In the genomic region with DNA sequence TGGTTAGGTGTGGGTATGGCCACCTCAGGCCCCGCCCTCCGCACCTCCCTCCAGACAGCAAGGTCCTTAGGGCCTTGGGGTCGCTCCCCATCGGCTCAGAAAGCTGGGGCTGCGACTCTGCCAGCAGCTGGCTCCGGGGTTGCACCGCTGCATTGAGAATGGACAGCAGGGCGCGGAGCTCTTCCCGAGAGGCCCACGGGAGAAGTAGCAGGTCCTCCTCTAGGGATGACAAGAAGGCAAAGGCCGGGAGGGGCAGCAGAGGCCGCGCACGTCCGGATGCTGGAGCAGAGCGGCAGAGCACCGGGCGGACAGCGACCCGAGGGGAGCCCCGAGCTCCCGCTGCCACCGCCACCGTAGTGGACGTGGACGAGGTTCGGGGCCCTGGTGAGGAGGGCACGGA, we compare ENCODE assay signal across 8 mouse cellular contexts. TPM values are rescaled to one million over a fixed set of nuclear protein-coding genes. Genes with fewer than 3 reads are reported as not detected.
DNase-seq lines count a peak whose midpoint lies in the region; ATAC-seq and TF ChIP-seq lines count a peak whose summit lies in the region.

A gene (plus strand): TSS at position 98 of the 400 bp plus-strand sequence.

- H3K4me1 ChIP-seq in hindbrain, embryonic 11.5 days (replicated peaks; ENCODE audit: control insufficient read depth, insufficient read depth, low read length): no peaks in the 10 kb centered on the region
- H3K4me1 ChIP-seq in lung, postnatal 0 days (ENCODE audit: insufficient read depth, low read depth, low read length): no peaks in the 10 kb centered on the region
- H3K4me1 ChIP-seq in thymus, adult 2 months (replicated peaks; ENCODE audit: control insufficient read depth, insufficient read depth, low read length): peaks cover 10% of the 10 kb centered on the region

- peak; percentile 34 for TF ChIP-seq CTCF in lung, postnatal 0 days (IDR thresholded peaks at IDR 0.05)
- TF ChIP-seq CTCF in thymus, adult 2 months (IDR thresholded peaks at IDR 0.05; ENCODE audit: borderline replicate concordance, control insufficient read depth, extremely low read depth, insufficient read depth, low read length, poor library complexity): no peak

- H3K9me3 ChIP-seq in hindbrain, embryonic 11.5 days (ENCODE audit: control insufficient read depth, low read length): no peaks in the 10 kb centered on the region
- H3K9me3 ChIP-seq in lung, postnatal 0 days (ENCODE audit: low read length): no peaks in the 10 kb centered on the region

- no peak within 1 kb of the TSS for H3K27ac ChIP-seq in hindbrain, embryonic 11.5 days (ENCODE audit: low read depth, low read length)
- no peak within 1 kb of the TSS for H3K27ac ChIP-seq in lung, postnatal 0 days (ENCODE audit: low read length)
- no peak within 1 kb of the TSS for H3K27ac ChIP-seq in thymus, adult 2 months (ENCODE audit: control insufficient read depth, insufficient read depth, low read length)

- TF ChIP-seq POLR2A in thymus, adult 2 months (IDR thresholded peaks at IDR 0.05; ENCODE audit: control insufficient read depth, extremely low read depth, insufficient read depth, low read length, poor library complexity): no peak

- H3K9ac ChIP-seq in hindbrain, embryonic 11.5 days (ENCODE audit: low read depth, low read length): no peak within 1 kb of the TSS
- H3K9ac ChIP-seq in lung, postnatal 0 days (replicated peaks; ENCODE audit: low read depth): no peak within 1 kb of the TSS

- H3K4me3 ChIP-seq in hindbrain, embryonic 11.5 days (ENCODE audit: low read depth, low read length): peak within 1 kb of the TSS; percentile 8; the same call in 1 of the 2 replicates
- H3K4me3 ChIP-seq in lung, postnatal 0 days (ENCODE audit: low read depth, low read length): no peak within 1 kb of the TSS; the same call in 1 of the 2 replicates
- peak within 1 kb of the TSS; percentile 46 for H3K4me3 ChIP-seq in thymus, adult 2 months (ENCODE audit: control insufficient read depth, insufficient read depth, low read length)

- H3K36me3 ChIP-seq in hindbrain, embryonic 11.5 days (ENCODE audit: control insufficient read depth, insufficient read depth, low read length): no peaks in the 10 kb centered on the region
- H3K36me3 ChIP-seq in lung, postnatal 0 days (ENCODE audit: insufficient read depth, low read length): no peaks in the 10 kb centered on the region
- H3K36me3 ChIP-seq in thymus, adult 2 months (ENCODE audit: control insufficient read depth, insufficient read depth, low read length): no peaks in the 10 kb centered on the region

- WGBS in hindbrain, embryonic 11.5 days: 5% methylated on average over 29 of the region's 29 CpGs
- 5% methylated on average over 29 of the region's 29 CpGs for WGBS in lung, postnatal 0 days
- 23% methylated on average over 29 of the region's 29 CpGs for WGBS in thymus, adult 2 months

- no peak for ATAC-seq in hindbrain, embryonic 11.5 days (ENCODE audit: low FRiP score)
- ATAC-seq in lung, postnatal 0 days: peak; percentile 26
- ATAC-seq in frontal cortex, adult (ENCODE audit: low TSS enrichment): no peak

- peak; percentile 2 for DNase-seq in adrenal gland, adult 2 months
- DNase-seq in adrenal gland, adult 18-20 months (ENCODE audit: low spot score in 2 of 2): no peak
- peak; percentile 14 for DNase-seq in Muller cell, postnatal 12 days (ENCODE audit: inconsistent ontology term)
- peak; percentile 34 for DNase-seq in hindbrain, embryonic 11.5 days (ENCODE audit: low spot score)
- DNase-seq in lung, postnatal 0 days (ENCODE audit: low spot score): peak; percentile 12
- peak; percentile 18 for DNase-seq in thymus, adult 2 months
- no peak for DNase-seq in c-Kit-positive CD71-positive TER-119-positive erythroid progenitor cells, embryonic 14.5 days (ENCODE audit: low spot score)

- peaks cover 21% of the 10 kb centered on the region for H3K27me3 ChIP-seq in hindbrain, embryonic 11.5 days (ENCODE audit: control insufficient read depth, insufficient read depth, low read length)
- H3K27me3 ChIP-seq in lung, postnatal 0 days (replicated peaks; ENCODE audit: insufficient read depth, low read length): no peaks in the 10 kb centered on the region; the same call in 1 of the 2 replicates
- H3K27me3 ChIP-seq in thymus, adult 2 months (ENCODE audit: control insufficient read depth, insufficient read depth, low read length): no peaks in the 10 kb centered on the region

- no peak for TF ChIP-seq EP300 in lung, postnatal 0 days (IDR thresholded peaks at IDR 0.05)

- peak within 1 kb of the TSS; percentile 39; the same call in 1 of the 2 replicates for H3K4me2 ChIP-seq in hindbrain, embryonic 11.5 days (replicated peaks; ENCODE audit: low read depth, low read length)
- peak within 1 kb of the TSS; percentile 40 for H3K4me2 ChIP-seq in lung, postnatal 0 days (replicated peaks; ENCODE audit: low read depth, low read length)

RNA-seq across cellular contexts. Expression of the gene that starts here (rescaled TPM):
- total RNA-seq in adrenal gland, adult 2 months (2021): not detected
- polyA plus RNA-seq in adrenal gland, adult 2 months (2012; rRNA removed): 0.03 and 0.12 TPM in 2 replicates
- total RNA-seq in adrenal gland, adult 18-20 months (2021): not detected
- not detected in 2 replicates for polyA plus RNA-seq in hindbrain, embryonic 11.5 days (2014; fragmentation: Nextera tagmentation; extraction: Ambion mirVana)
- 0.10 and 0.18 TPM in 2 replicates for polyA plus RNA-seq in lung, postnatal 0 days (2015; fragmentation: Nextera tagmentation; extraction: Ambion mirVana)
- 3.3 and 3.7 TPM in 2 replicates for polyA plus RNA-seq in thymus, adult 2 months (2012; rRNA removed)

Comparison
In these comparisons a context has a peak if more than half of its experiments do, and no peak if none do; other contexts are left out.
1. Peak in DNase-seq in adrenal gland, adult 2 months; RNA of the gene not detected or under 1 TPM.
2. Peak in DNase-seq, H3K4me3 ChIP-seq and H3K4me2 ChIP-seq in hindbrain, embryonic 11.5 days; RNA of the gene not detected or under 1 TPM.
3. Peak in DNase-seq, ATAC-seq and H3K4me2 ChIP-seq in lung, postnatal 0 days; RNA of the gene not detected or under 1 TPM.
4. DNase-seq: peak in Muller cell, postnatal 12 days (single experiment) and thymus, adult 2 months (single experiment); none in adrenal gland, adult 18-20 months (0 of 2) and c-Kit-positive CD71-positive TER-119-positive erythroid progenitor cells, embryonic 14.5 days (single experiment).